Mouse (Mus musculus) liver, embryonic 16.5 days (tissue): ENCODE results near the gene Il25. TPM values are rescaled to one million over a fixed set of nuclear protein-coding genes. Genes with fewer than 3 reads are reported as not detected.

Source experiments
- ATAC-seq: fragments of 200-750 bp; cut with Nextera tagmentation; 2 replicates; pipeline ENCODE4 v1.8.0; 2017; ENCODE audit warnings: low read depth, mild to moderate bottlenecking, moderate number of reproducible peaks, moderate library complexity
- H3K27ac ChIP-seq: fragments of 300-500 bp; sonication (generic); 2 replicates; pipeline ENCODE4 v1.5.1; 2014; ENCODE audit warnings: mild to moderate bottlenecking, low read length
- H3K27me3 ChIP-seq: fragments of 300-500 bp; sonication (generic); 2 replicates; pipeline ENCODE4 v1.6.1; 2014; ENCODE audit warnings: low read depth, low read length, mixed read lengths; ENCODE audit not compliant: control insufficient read depth, insufficient read depth
- H3K36me3 ChIP-seq: fragments of 300-500 bp; sonication (generic); 2 replicates; pipeline ENCODE4 v1.6.1; 2014; ENCODE audit warnings: mild to moderate bottlenecking; ENCODE audit not compliant: control insufficient read depth, insufficient read depth
- H3K4me1 ChIP-seq: fragments of 300-500 bp; sonication (generic); 2 replicates; pipeline ENCODE4 v1.6.1; 2014; ENCODE audit warnings: low read depth, low read length, mixed read lengths; ENCODE audit not compliant: control insufficient read depth
- H3K4me2 ChIP-seq: fragments of 300-500 bp; sonication (generic); 2 replicates; pipeline ENCODE4 v1.6.1; 2014; ENCODE audit warnings: low read depth, low read length, mixed read lengths
- H3K4me3 ChIP-seq: fragments of 300-500 bp; sonication (generic); 2 replicates; pipeline ENCODE4 v1.5.1; 2014; ENCODE audit warnings: low read depth, mild to moderate bottlenecking, low read length
- H3K9ac ChIP-seq: fragments of 300-500 bp; sonication (generic); 2 replicates; pipeline ENCODE4 v1.6.1; 2014; ENCODE audit warnings: low read depth, low read length
- H3K9me3 ChIP-seq: fragments of 300-500 bp; sonication (generic); replicated peaks from 2 replicates; pipeline ENCODE4 v1.6.1; 2016; ENCODE audit warnings: low read length; ENCODE audit not compliant: control insufficient read depth
- WGBS: fragments of 180-500 bp; shearing (Covaris S2); extraction: QIAGEN DNeasy Blood & Tissue Kit; methylation state at CpG from one replicate; pipeline ENCODE4 v1.1.7; 2014; ENCODE audit not compliant: insufficient replicate concordance; 5-methylcytosine and 5-hydroxymethylcytosine counted together
- polyA plus RNA-seq: library from polyadenylated mRNA; unstranded; fragments of >200 nt; fragmentation: Nextera tagmentation; extraction: Ambion mirVana; gene quantifications from 2 replicates; pipeline ENCODE4 v1.2.1, GENCODE M21; 2015

Gene Il25
- polyA plus RNA-seq, 1 experiment from 2014 or later = not detected

DNA sequence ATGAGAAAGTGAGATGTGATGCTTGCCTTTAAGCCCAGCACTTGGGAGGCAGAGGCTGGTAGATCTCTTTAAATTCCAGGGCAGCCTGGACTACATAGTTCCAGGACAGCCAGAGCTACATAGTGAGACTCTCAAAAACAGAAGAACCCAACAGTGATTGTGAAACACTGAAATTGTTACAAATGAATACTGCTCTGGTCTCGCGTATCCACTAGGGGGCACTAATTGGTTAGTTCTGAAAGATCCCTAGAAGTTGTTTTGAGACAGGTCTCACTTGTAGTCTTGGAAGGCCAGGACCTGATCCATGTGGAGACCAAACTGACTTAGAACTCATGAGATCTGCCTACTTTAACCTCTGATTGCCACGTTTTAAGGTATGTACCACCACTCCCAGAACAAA lies 32.1 kb upstream of the Il25 start:
- H3K27ac ChIP-seq = no peak overlapping the region
- H3K27me3 ChIP-seq = no peaks in the 10 kb centered on the region
- no peak overlapping the region for H3K4me3 ChIP-seq
- peaks cover 11% of the 10 kb centered on the region for H3K4me1 ChIP-seq
- no peaks in the 10 kb centered on the region for H3K9me3 ChIP-seq
- no peak overlapping the region for H3K4me2 ChIP-seq
- WGBS = 0% methylated on average over 3 of the region's 3 CpGs
- no peak for ATAC-seq
- peaks cover 26% of the 10 kb centered on the region for H3K36me3 ChIP-seq
- no peak overlapping the region for H3K9ac ChIP-seq

DNA sequence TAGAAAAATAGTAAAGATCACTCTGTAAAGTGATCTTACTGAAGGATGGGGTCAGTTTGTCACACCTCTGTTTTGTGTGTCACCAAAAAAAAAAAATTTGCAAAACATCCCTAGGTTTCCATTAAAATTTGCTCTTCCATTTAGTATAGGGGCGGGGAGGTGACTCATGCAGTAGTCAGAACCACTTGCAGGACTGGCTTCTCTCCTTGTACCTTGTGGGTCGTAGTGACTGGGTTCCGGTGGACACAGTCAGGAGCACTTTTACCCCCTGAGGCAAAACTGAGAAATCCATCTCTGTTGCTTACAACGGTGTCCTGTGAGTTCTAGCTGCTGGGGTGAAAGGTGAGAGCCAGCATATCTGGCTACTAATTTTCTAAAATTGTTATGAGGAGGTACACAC lies 28.9 kb upstream of the Il25 start:
- 63% methylated on average over 4 of the region's 4 CpGs for WGBS
- Histone ChIP-seq H3K4me2 (no peak overlapping the region), H3K9me3 (no peaks in the 10 kb centered on the region), H3K27ac (no peak overlapping the region), H3K27me3 (no peaks in the 10 kb centered on the region), H3K9ac (no peak overlapping the region), H3K36me3 (no peaks in the 10 kb centered on the region; the same call in 1 of the 2 replicates), H3K4me1 (peaks cover 3% of the 10 kb centered on the region; the same call in 1 of the 2 replicates), H3K4me3 (no peak overlapping the region)
- no peak for ATAC-seq

DNA sequence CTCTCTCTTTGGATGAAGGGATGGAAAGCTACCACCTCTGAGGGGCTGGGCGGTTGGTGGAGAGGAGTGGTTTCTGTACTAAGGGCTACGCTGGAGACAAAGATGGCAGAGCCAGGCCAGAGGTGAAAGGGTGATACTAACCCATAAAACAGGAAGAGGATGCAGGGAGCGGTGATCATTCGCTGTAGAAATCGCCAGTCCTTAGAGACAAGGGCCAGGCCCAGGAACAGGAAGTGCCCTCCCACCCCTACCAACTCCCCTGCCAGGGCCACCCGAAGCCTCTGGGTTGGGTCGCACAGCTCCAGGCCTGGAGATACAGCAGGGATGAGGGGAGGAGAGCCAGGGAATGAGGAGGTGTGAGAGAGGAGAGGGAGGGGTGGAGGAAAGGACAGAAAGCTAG lies 23.8 kb upstream of the Il25 start:
- Histone ChIP-seq H3K4me1 (peaks cover 2% of the 10 kb centered on the region; the same call in 1 of the 2 replicates), H3K4me2 (no peak overlapping the region), H3K4me3 (no peak overlapping the region), H3K36me3 (no peaks in the 10 kb centered on the region), H3K9ac (no peak overlapping the region), H3K27ac (no peak overlapping the region), H3K27me3 (peaks cover 36% of the 10 kb centered on the region), H3K9me3 (no peaks in the 10 kb centered on the region)
- ATAC-seq = no peak
- WGBS = 47% methylated on average over 7 of the region's 7 CpGs

DNA sequence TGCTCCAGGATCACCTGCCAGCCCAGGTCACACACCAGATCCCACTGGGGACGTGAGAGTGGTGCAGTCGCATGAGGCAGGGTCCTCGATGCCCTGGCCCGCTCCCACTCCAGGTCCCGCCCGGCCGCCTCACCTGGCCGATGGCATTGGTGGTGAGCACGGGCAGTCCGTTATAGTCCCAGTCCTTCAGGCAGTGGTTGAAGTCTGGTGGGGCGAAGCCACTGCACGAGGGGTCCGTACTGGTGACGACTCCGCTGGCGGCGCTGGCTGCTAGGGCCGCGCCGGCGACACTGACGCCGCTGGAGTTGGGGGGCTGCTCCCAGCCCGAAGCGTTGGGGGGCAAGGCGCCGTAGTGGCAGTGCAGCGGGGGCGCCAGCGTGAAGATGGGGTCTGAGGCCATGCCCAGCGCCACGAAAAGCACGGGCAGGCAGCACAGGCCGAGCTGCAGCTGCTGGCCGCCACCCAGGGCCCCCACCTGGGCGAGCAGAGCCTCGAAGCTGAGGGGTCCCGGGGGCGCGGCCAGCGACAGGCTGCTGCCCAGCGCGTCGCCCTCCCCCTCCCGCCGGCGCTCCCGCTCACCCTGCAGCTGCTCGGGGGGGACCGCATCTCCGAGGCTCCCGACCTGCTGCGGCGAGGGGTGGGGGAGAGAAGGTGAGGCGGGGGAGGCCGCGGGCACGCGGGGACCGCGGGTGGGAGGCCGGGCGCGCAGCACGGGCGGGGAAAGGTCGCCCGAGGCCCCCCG lies 20.2 kb upstream of the Il25 start:
- peaks cover 2% of the 10 kb centered on the region; the same call in 1 of the 2 replicates for H3K4me1 ChIP-seq
- peaks cover 45% of the 10 kb centered on the region for H3K27me3 ChIP-seq

DNA sequence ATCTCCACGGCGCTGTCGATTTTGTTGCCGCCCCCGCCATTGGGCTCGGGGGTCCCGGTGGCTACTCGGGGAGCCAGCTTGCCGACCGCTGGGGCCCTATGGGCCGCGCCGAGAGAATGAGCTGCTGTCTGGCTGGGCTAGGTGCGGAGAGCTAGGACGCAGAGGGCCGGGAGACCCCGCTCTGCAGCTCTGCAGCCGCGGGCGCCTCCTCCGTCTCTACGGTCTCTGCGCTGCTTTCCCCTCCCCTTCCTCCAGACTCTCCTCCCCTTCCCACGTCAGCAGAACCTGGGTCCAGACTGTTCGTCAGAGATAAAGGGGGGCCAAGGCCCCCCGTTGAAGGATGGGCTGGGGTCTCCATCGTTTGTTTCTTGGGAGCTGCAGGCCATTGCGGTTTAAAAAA lies 19.6 kb upstream of the Il25 start, which contains the start of gene Slc22a17:
TSS of gene Slc22a17 (minus strand) at position 247 of the 400 bp plus-strand sequence.
- H3K4me2 ChIP-seq = peak within 1 kb of the TSS; percentile 60
- H3K27me3 ChIP-seq = peaks cover 45% of the 10 kb centered on the region
- peak within 1 kb of the TSS; percentile 58 for H3K4me3 ChIP-seq
- WGBS = under 1% methylated on average over 28 of the region's 28 CpGs
- H3K36me3 ChIP-seq = no peaks in the 10 kb centered on the region
- ATAC-seq = 0 out of 2 replicates have a peak, but pooled peaks have one; percentile 30
- H3K27ac ChIP-seq = no peak within 1 kb of the TSS
- no peaks in the 10 kb centered on the region for H3K9me3 ChIP-seq
- H3K4me1 ChIP-seq = peaks cover 2% of the 10 kb centered on the region; the same call in 1 of the 2 replicates
- H3K9ac ChIP-seq = peak within 1 kb of the TSS; percentile 22; the same call in 1 of the 2 replicates

More for the DNA sequence above, 20.2 kb upstream of the Il25 start:
- no peak for ATAC-seq
- peak overlapping the region; percentile 60 for H3K4me2 ChIP-seq
- peak overlapping the region; percentile 22; the same call in 1 of the 2 replicates for H3K9ac ChIP-seq
- no peak overlapping the region for H3K27ac ChIP-seq
- H3K36me3 ChIP-seq = no peaks in the 10 kb centered on the region
- 3% methylated on average over 63 of the region's 69 CpGs for WGBS
- H3K4me3 ChIP-seq = peak overlapping the region; percentile 58
- H3K9me3 ChIP-seq = no peaks in the 10 kb centered on the region

DNA sequence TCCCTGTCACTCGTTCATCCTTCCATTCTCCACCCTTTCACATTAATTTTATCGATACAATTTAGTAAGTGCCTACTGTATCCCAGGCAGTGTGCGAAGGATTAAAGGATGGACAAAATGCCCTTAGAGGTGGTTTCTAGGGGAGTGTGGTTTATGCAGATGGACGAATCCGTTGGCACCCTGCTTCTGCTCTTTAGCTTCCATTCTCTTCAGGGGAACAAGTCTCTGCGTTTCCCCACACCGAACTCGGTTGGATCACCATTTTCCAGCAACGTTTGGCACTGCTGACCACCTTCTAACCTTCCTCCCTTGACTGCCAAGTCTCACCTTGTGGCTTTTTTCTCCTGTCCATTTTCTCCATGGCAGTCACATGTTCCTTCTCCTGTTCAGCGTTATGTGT lies 19.2 kb upstream of the Il25 start:
- Histone ChIP-seq H3K27ac (no peak overlapping the region), H3K4me2 (peak overlapping the region; percentile 60), H3K9me3 (no peaks in the 10 kb centered on the region), H3K4me1 (peaks cover 2% of the 10 kb centered on the region; the same call in 1 of the 2 replicates), H3K36me3 (no peaks in the 10 kb centered on the region), H3K27me3 (peaks cover 45% of the 10 kb centered on the region), H3K4me3 (peak overlapping the region; percentile 58), H3K9ac (no peak overlapping the region)
- no peak for ATAC-seq
- 22% methylated on average over 10 of the region's 10 CpGs for WGBS

DNA sequence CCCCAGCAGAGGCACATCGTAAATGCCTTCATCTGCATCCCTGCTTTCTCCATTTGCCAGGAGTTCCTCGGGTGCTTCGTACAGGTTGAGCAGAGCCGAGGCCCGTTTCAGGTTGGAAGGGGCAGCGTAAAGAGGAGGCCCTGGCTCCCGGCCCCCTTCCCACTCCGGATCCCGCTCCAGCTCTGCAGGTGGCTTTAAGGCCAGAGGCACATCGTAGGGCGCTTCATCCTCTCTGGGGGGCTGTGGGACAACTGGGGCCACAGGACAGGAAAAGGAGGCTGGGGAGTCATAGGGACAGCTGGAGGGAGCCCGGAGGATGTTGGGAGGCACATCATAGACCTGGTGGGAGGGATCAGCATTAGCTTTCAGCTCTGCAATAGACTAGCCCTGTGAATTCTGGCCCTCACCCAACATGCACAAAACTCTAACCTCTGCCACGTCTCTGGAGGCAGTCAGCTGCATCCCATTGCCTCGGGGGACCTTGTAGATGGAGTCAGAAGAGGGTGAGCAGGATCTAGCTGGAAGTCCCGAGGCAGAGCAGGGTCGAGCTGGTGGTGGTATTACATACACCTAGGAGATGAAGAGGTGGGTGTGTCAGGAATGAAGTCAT lies 12.3 kb upstream of the Il25 start:
- no peak for ATAC-seq
- Histone ChIP-seq H3K9me3 (0 out of 2 replicates have a peak, but pooled peaks cover 2% of the 10 kb centered on the region), H3K4me2 (no peak overlapping the region), H3K4me1 (peaks cover 5% of the 10 kb centered on the region; the same call in 1 of the 2 replicates), H3K27me3 (peaks cover 17% of the 10 kb centered on the region), H3K4me3 (no peak overlapping the region), H3K36me3 (no peaks in the 10 kb centered on the region), H3K27ac (no peak overlapping the region), H3K9ac (no peak overlapping the region)
- 69% methylated on average over 16 of the region's 16 CpGs for WGBS

DNA sequence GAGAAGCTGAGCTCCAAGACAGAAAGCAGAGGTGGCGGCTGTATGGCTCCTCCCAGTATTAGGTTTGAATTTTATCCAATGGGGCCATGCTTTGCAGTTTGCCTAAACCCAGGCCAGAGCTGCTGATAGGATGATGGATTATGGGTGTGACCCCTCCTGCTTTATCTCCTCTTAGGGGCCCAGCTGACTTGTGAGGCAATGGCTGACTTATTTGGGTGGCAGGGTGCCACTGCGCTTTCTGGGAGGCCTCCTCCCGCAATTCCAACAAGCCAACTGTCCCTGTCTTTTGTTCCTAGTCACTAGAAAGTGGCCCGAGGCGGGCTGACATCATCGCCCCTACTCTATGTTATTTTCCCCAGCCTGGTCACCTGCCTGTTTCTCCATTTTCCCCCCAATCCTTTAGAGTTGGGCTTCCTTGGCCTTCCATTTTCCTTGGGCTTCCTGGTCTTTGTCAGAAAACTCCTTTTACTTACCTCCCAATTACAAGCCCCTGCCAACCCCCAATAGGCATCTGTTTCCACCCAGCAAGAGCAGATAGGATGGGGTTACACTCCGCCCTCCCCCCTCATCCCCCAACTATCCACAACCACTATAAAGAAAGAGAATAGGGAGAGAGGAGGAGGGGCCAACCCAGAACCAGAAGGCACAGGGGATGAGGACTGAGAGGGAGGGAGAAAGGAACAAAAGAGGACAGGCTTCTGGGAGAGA lies 7.7 kb upstream of the Il25 start:
- Histone ChIP-seq H3K4me3 (0 out of 2 replicates have a peak overlapping the region, but pooled peaks have one; percentile 3), H3K27me3 (peaks cover 56% of the 10 kb centered on the region), H3K4me2 (peak overlapping the region; percentile 24), H3K9ac (no peak overlapping the region), H3K36me3 (no peaks in the 10 kb centered on the region), H3K27ac (no peak overlapping the region), H3K9me3 (0 out of 2 replicates have a peak, but pooled peaks cover 2% of the 10 kb centered on the region), H3K4me1 (peaks cover 5% of the 10 kb centered on the region; the same call in 1 of the 2 replicates)
- WGBS = 51% methylated on average over 7 of the region's 7 CpGs
- ATAC-seq = peak; percentile 69
